Mouse (Mus musculus): ENCODE data around the gene Dnaja2. TPM values are rescaled to one million over a fixed set of nuclear protein-coding genes. Genes with fewer than 3 reads are reported as not detected.

Gene Dnaja2
- polyA plus RNA-seq, 1 experiment from 2014 or later, result 130 TPM

Other genes with a start within 250 kb of the Dnaja2 start
- 214 and 224 TPM in 2 replicates for gene Mylk3, start 169.0 kb downstream of the Dnaja2 start, polyA plus RNA-seq (2015; fragmentation: Nextera tagmentation; extraction: Ambion mirVana)
- gene 4921524J17Rik, start 122.5 kb downstream of the Dnaja2 start, polyA plus RNA-seq (2015; fragmentation: Nextera tagmentation; extraction: Ambion mirVana), result 50.6 and 63.7 TPM in 2 replicates
- gene Gpt2, start 62.8 kb downstream of the Dnaja2 start, polyA plus RNA-seq (2015; fragmentation: Nextera tagmentation; extraction: Ambion mirVana), result 5.5 and 8.3 TPM in 2 replicates
- 3.3 and 3.5 TPM in 2 replicates for gene Neto2, start 145.6 kb upstream of the Dnaja2 start, polyA plus RNA-seq (2015; fragmentation: Nextera tagmentation; extraction: Ambion mirVana)

Measured in heart, embryonic 15.5 days (tissue).